Comparison of ENCODE assay signal across 13 mouse cellular contexts in the genomic region with DNA sequence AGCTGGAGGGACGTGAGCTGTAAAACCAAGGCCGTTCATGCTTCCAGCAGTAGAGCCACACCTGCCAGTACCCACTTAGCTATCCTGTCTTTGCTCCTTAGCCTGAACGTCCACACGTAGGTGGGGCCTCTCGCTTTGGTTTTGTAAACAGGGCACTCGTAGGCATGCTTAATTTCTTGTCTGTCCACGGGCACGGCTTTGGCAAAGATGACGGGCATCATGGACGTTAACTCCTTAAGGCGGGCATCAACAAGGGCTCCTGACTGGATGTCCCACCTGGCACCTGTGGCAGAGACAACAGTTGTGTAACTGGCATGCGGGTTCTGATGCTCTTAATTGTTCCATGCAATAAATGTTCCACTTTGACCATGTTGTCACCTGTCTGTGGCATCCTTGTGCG.
A peak's percentile ranks its signal among the peaks of the same experiment; 100 is the strongest.
DNase-seq lines count a peak whose midpoint lies in the region.
"Had no signal": no experiment of that assay in that cellular context is flagged by ENCODE, and none has a peak within 500 bp of the region (broad histone marks: within the 10 kb centered on the region; RNA-seq: fewer than 3 reads in every experiment).

No protein-coding gene starts in this region.

- intact Hi-C loops in heart, postnatal 10 days (cut with DNase I): no loop called here

- DNase-seq in heart, adult 11 months: peak; percentile 79
- DNase-seq in heart, postnatal 10 days: no peak
- DNase-seq: adrenal gland, adult 2 months; adrenal gland, adult 8-10 months; adrenal gland, postnatal 10 days; adrenal gland, postnatal 14 days; adrenal gland, postnatal 25 days; adrenal gland, postnatal 36 days; B cell, adult 2 months; cerebellum, adult 11 months; cerebellum, adult 11-12 months; cerebellum, adult 18-20 months; cerebellum, adult 2 months had no signal
